Mouse (Mus musculus): Measurements from ENCODE around the gene Kri1. TPM values are rescaled to one million over a fixed set of nuclear protein-coding genes. Genes with fewer than 3 reads are reported as not detected.

The Kri1 gene
- total and polyA plus RNA-seq, 2 experiments: 6.5 to 9.7 TPM

DNA sequence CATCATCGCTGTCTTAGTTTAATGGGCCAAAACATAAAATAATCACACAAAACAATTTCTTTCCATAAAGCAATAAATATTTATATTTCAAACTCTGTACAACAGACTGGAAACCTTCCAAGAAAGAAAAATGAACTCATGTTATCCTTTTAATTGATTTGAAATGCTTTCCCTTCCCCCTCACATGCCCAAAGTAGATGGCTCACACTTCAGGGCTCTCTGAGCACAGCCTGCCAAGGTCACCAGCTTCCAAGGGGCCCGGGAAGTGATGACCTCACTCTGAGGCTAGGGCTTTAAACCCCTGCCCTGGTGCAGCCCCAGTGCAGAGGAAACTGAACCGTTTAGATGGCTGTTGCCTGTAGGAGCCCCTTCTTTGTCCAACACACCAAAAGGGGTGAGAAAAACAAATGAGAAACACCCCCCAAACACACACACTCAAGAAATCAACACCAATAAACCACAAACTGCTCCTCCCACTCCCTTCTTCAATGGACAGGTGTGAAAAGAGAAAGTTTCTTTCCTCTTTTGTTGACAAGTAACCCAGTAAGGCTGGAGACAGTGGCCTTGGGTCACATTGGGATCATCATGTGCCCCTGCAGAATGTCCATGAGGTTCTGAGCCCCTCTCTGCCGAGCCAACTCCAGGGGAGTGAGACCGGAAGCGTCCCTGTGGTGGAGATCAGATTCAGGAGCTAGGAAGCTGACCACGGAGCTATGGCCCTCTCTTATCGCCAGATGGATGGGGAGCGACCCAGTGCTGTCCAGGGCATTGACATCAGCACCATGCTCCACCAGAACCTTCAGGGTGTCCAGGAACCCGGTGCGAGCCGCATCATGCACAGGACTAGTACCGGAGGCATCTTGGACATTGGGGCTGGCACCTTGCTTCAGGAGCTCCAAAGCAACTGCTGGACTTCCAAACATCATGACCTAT is 901 bp upstream of the Kri1 start:
- H3K27ac ChIP-seq (replicated peaks; ENCODE audit: insufficient read depth, low read depth, low read length): peak overlapping the region; percentile 51
- H3K4me3 ChIP-seq (ENCODE audit: insufficient read depth, low read depth, low read length): peak overlapping the region; percentile 65; the same call in 1 of the 2 replicates
- H3K79me2 ChIP-seq (ENCODE audit: control insufficient read depth, insufficient read depth, low read length): peaks cover 6% of the 10 kb centered on the region
- 71% methylated on average over 13 of the region's 13 CpGs for WGBS
- no peak for DNase-seq (ENCODE audit: extremely low read depth, low read depth, low spot score)
- peaks cover 2% of the 10 kb centered on the region; the same call in 1 of the 2 replicates for H3K36me3 ChIP-seq (ENCODE audit: control insufficient read depth, insufficient read depth, low read length)
- peak overlapping the region; percentile 65 for H3K9ac ChIP-seq (ENCODE audit: low read depth, low read length)
- H3K27me3 ChIP-seq (ENCODE audit: control insufficient read depth, insufficient read depth, low read length): no peaks in the 10 kb centered on the region
- TF ChIP-seq POLR2A (IDR thresholded peaks at IDR 0.05; ENCODE audit: extremely low read depth, insufficient read depth, low read length) (no peak), CTCF (IDR thresholded peaks at IDR 0.05; ENCODE audit: low read depth, low read length) (no peak)
- H3K4me1 ChIP-seq (ENCODE audit: control insufficient read depth, insufficient read depth, low read length): peaks cover 5% of the 10 kb centered on the region

DNA sequence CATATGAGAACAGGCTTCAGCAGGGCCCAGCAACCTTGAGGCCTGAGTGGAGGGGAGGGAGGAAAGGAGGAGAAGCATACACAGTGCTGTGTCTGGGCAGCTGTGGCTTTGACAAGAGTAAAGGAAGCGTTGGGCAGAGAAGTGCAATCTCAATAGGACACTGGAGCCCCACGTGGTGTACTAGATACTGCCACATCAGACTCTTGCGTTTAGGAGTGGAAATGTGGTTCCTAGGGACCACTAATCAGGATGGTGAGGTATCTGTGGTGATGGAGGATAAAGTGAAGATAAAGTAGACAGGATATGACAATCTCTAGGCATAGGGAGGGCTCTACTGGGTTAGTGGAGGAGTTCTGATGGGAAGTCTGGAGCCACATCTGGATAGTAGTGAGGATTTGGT is 1.0 kb downstream of the Kri1 start:
- Histone ChIP-seq H3K9ac (ENCODE audit: low read depth, low read length) (no peak overlapping the region), H3K4me3 (ENCODE audit: insufficient read depth, low read depth, low read length) (no peak overlapping the region), H3K4me1 (ENCODE audit: control insufficient read depth, insufficient read depth, low read length) (peaks cover 5% of the 10 kb centered on the region), H3K27me3 (ENCODE audit: control insufficient read depth, insufficient read depth, low read length) (no peaks in the 10 kb centered on the region), H3K27ac (replicated peaks; ENCODE audit: insufficient read depth, low read depth, low read length) (no peak overlapping the region), H3K79me2 (ENCODE audit: control insufficient read depth, insufficient read depth, low read length) (peaks cover 6% of the 10 kb centered on the region), H3K36me3 (ENCODE audit: control insufficient read depth, insufficient read depth, low read length) (peaks cover 9% of the 10 kb centered on the region; the same call in 1 of the 2 replicates)
- TF ChIP-seq CTCF (IDR thresholded peaks at IDR 0.05; ENCODE audit: low read depth, low read length) (no peak), POLR2A (IDR thresholded peaks at IDR 0.05; ENCODE audit: extremely low read depth, insufficient read depth, low read length) (no peak)
- DNase-seq (ENCODE audit: extremely low read depth, low read depth, low spot score): no peak
- WGBS: 67% methylated on average over 3 of the region's 3 CpGs

DNA sequence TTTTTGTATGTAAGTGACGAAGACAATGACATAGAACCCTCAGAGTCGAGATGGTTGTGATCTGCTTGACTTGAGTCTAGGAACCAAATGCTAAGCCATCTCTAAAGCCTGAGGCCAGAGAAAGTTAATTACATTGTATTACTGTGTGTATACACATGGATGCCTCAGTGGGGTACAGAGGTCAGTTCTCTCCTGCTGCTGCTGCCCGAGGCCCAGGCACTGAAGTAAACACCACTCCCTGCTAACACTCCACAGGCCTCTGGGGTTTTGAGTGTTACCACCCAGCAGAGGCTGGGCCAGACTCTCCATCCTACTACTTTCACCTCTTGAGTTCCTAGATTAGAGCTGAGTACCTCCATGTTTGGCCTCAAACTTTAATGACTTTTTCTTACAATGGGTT is 3.8 kb downstream of the Kri1 start:
- TF ChIP-seq CTCF (IDR thresholded peaks at IDR 0.05; ENCODE audit: low read depth, low read length): no peak
- TF ChIP-seq POLR2A (IDR thresholded peaks at IDR 0.05; ENCODE audit: extremely low read depth, insufficient read depth, low read length): no peak
- no peak overlapping the region for H3K4me3 ChIP-seq (ENCODE audit: insufficient read depth, low read depth, low read length)
- 63% methylated on average over 3 of the region's 3 CpGs for WGBS
- peaks cover 5% of the 10 kb centered on the region for H3K4me1 ChIP-seq (ENCODE audit: control insufficient read depth, insufficient read depth, low read length)
- DNase-seq (ENCODE audit: extremely low read depth, low read depth, low spot score): no peak
- H3K27ac ChIP-seq (replicated peaks; ENCODE audit: insufficient read depth, low read depth, low read length): no peak overlapping the region
- peaks cover 18% of the 10 kb centered on the region; the same call in 1 of the 2 replicates for H3K36me3 ChIP-seq (ENCODE audit: control insufficient read depth, insufficient read depth, low read length)
- no peak overlapping the region for H3K9ac ChIP-seq (ENCODE audit: low read depth, low read length)
- peaks cover 4% of the 10 kb centered on the region; the same call in 1 of the 2 replicates for H3K79me2 ChIP-seq (ENCODE audit: control insufficient read depth, insufficient read depth, low read length)
- H3K27me3 ChIP-seq (ENCODE audit: control insufficient read depth, insufficient read depth, low read length): no peaks in the 10 kb centered on the region

DNA sequence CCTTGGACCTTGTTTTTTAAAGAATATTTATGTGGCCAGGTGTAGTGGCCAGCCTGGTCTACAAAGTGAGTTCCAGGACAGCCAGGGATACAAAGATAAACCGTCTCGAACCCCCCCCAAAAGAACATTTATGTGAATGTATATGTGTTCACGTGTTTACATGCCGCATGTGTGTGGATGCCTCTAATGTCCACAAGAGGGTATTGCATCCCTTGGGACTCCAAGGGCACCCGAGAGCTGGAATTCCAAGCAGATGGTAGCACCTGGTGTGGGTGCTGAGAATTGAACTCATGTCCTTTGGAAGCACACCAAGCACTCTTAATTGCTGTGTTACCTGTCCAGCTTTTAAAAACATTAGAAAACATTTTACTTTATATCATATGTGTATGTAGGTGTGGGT is 4.2 kb downstream of the Kri1 start:
- TF ChIP-seq CTCF (IDR thresholded peaks at IDR 0.05; ENCODE audit: low read depth, low read length) (no peak), POLR2A (IDR thresholded peaks at IDR 0.05; ENCODE audit: extremely low read depth, insufficient read depth, low read length) (no peak)
- WGBS: 94% methylated on average over 5 of the region's 5 CpGs
- Histone ChIP-seq H3K4me3 (ENCODE audit: insufficient read depth, low read depth, low read length) (no peak overlapping the region), H3K79me2 (ENCODE audit: control insufficient read depth, insufficient read depth, low read length) (peaks cover 4% of the 10 kb centered on the region; the same call in 1 of the 2 replicates), H3K9ac (ENCODE audit: low read depth, low read length) (no peak overlapping the region), H3K27ac (replicated peaks; ENCODE audit: insufficient read depth, low read depth, low read length) (no peak overlapping the region), H3K27me3 (ENCODE audit: control insufficient read depth, insufficient read depth, low read length) (no peaks in the 10 kb centered on the region), H3K4me1 (ENCODE audit: control insufficient read depth, insufficient read depth, low read length) (peaks cover 5% of the 10 kb centered on the region), H3K36me3 (ENCODE audit: control insufficient read depth, insufficient read depth, low read length) (peaks cover 18% of the 10 kb centered on the region; the same call in 1 of the 2 replicates)
- DNase-seq (ENCODE audit: extremely low read depth, low read depth, low spot score): no peak

DNA sequence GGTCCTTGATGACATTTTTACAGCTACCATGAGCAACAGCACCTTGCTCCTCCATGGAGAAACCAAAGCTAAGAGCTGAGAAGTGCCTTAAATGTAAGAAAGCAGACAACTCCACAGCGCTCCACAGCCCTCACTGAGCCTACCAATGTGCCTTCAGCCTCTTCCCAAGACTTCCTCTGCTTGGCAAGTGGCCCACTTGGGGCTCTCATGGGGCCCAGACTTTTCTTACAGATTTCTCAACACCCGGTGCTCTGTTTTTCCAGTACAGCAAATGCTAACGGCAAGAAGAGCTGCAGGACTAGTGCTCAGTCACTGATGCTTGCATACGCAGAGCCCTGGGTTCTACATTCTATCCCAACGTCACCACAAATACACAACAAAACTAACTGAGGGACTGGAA is 10.0 kb downstream of the Kri1 start:
- Histone ChIP-seq H3K4me1 (ENCODE audit: control insufficient read depth, insufficient read depth, low read length) (no peaks in the 10 kb centered on the region), H3K9ac (ENCODE audit: low read depth, low read length) (no peak overlapping the region), H3K4me3 (ENCODE audit: insufficient read depth, low read depth, low read length) (no peak overlapping the region), H3K27ac (replicated peaks; ENCODE audit: insufficient read depth, low read depth, low read length) (no peak overlapping the region), H3K36me3 (ENCODE audit: control insufficient read depth, insufficient read depth, low read length) (peaks cover 18% of the 10 kb centered on the region; the same call in 1 of the 2 replicates), H3K27me3 (ENCODE audit: control insufficient read depth, insufficient read depth, low read length) (no peaks in the 10 kb centered on the region), H3K79me2 (ENCODE audit: control insufficient read depth, insufficient read depth, low read length) (no peaks in the 10 kb centered on the region)
- TF ChIP-seq POLR2A (IDR thresholded peaks at IDR 0.05; ENCODE audit: extremely low read depth, insufficient read depth, low read length) (no peak), CTCF (IDR thresholded peaks at IDR 0.05; ENCODE audit: low read depth, low read length) (no peak)
- no peak for DNase-seq (ENCODE audit: extremely low read depth, low read depth, low spot score)
- WGBS: 97% methylated on average over 5 of the region's 5 CpGs

DNA sequence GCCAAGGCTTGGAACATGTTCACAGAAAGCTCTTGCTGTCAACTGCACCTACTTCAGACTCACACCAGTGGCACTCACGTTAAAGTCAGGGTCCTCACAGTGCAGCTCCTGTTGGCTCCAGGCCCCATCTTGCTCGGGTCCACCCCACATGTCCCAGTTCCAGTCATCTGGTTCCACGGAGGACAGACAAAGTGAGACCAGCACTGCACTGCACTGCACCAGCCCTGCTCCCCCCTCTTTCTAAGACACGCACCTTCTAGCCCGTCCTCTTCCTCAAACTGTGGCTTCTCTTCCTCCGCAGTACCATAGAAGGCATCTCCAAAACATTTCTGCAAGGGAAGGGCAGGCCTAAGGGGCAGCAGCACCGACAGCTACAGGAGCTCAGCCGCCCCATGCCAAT is 11.5 kb downstream of the Kri1 start:
- DNase-seq (ENCODE audit: extremely low read depth, low read depth, low spot score): no peak
- no peak overlapping the region for H3K9ac ChIP-seq (ENCODE audit: low read depth, low read length)
- no peak overlapping the region for H3K27ac ChIP-seq (replicated peaks; ENCODE audit: insufficient read depth, low read depth, low read length)
- no peaks in the 10 kb centered on the region for H3K27me3 ChIP-seq (ENCODE audit: control insufficient read depth, insufficient read depth, low read length)
- no peak for TF ChIP-seq CTCF (IDR thresholded peaks at IDR 0.05; ENCODE audit: low read depth, low read length)
- TF ChIP-seq POLR2A (IDR thresholded peaks at IDR 0.05; ENCODE audit: extremely low read depth, insufficient read depth, low read length): no peak
- no peaks in the 10 kb centered on the region for H3K79me2 ChIP-seq (ENCODE audit: control insufficient read depth, insufficient read depth, low read length)
- H3K4me3 ChIP-seq (ENCODE audit: insufficient read depth, low read depth, low read length): no peak overlapping the region
- peaks cover 20% of the 10 kb centered on the region; the same call in 1 of the 2 replicates for H3K36me3 ChIP-seq (ENCODE audit: control insufficient read depth, insufficient read depth, low read length)
- 83% methylated on average over 8 of the region's 8 CpGs for WGBS
- no peaks in the 10 kb centered on the region for H3K4me1 ChIP-seq (ENCODE audit: control insufficient read depth, insufficient read depth, low read length)
